Mouse (Mus musculus): ENCODE data around the gene Gnaq. TPM values are rescaled to one million over a fixed set of nuclear protein-coding genes. Genes with fewer than 3 reads are reported as not detected.
"Not testable (repeated sequence)": the region's sequence is repeated elsewhere in the genome, so short reads cannot be mapped to it uniquely, and the experiment has no call there.

Gene Gnaq
- 10 to 100 TPM; 18.3 to 23.3 TPM for polyA plus RNA-seq (2017; shearing (Covaris generic))

DNA sequence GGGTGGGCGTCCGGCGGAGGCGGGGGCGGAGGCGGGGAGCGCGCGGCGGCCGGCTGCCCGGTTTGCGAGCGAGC is at the start of gene Gnaq:
TSS of gene Gnaq (plus strand) at position 41 of the 74 bp plus-strand sequence.
- ATAC-seq = no peak

DNA sequence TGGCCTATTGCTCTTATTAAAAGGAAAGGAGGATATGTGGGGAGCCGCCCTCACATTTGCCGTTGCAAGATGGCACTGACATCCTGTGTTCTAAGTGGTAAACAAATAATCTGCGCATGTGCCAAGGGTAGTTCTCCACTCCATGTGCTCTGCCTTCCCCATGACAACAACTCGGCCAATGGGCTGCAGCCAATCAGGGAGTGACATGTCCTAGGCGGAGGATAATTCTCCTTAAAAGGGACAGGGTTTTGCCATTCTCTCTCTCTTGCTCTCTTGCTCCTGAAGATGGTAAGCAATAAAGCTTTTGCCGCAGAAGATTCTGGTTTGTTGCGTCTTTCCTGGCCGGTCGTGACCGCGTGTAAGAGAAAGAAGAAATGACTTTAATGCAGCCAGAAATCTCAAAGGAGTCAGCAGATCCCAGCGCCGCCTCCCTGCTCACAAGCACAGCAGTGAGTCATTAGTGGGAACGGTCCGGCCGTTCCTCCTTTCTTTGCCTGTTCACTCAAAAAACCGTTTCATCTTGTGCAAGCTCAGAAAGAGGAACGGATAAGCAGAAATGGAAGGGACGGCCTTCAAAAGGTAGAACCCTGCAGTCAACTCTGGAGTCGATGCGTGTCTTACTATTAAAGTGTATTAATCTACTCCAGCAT is 48.5 kb upstream of the Gnaq start:
- ATAC-seq = not testable (repeated sequence)

DNA sequence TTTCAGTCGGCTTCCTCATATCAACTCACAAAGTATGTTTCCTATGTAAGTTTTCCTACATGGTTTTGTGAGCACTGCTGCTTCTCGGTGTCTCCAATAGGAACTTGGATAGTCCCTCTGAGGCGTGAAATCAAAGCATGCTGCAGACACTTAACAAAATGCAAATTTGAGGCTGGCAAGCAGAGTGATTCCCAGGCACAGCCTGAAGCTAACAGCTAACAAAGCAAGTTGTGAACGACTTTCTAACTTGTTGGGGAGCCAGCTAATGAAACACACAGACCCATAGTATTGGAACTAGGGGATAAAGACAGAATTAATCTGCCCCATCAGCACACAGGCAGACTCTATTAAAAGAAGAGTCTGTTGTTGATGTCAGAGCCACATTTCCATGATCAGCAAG is 47.4 kb upstream of the Gnaq start:
- ATAC-seq = no peak

DNA sequence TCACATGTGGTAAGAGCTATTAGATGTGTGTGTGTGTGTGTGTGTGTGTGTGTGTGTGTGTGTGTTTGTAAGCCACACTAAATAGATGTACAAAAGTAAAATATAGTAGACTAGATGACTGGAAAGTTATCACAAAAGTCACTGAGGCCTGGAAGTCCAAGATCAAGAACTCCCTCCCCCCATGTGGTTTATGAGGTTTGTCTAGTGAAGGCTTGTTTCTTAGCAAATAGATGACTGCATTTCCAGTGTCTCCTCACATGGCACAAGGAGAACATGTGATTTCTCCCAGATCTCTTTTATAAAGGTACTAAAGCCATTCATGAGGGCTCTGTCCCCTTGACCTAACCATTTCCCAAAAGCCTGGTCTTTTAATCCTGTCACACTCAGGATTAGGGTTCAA is 46.5 kb upstream of the Gnaq start:
- no peak for ATAC-seq

DNA sequence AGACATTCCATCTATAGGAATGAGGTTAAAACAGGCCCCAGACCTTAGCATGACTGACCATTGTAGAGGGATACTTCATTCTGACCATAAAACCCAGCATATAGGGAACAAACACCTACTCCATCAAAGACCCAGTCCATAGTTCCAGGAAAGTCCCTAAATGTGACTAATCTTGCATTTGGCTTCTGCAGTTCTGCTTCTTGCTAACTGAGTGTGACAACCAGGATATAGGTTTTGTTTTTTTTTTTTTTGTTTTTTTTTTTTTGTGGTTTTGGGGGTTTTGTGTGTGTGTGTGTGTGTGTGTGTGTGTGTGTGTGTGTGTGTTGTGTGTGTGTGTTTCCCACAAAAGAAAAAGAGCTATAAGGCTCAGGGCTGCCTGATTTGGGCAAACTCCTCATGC is 46.0 kb upstream of the Gnaq start:
- no peak for ATAC-seq

DNA sequence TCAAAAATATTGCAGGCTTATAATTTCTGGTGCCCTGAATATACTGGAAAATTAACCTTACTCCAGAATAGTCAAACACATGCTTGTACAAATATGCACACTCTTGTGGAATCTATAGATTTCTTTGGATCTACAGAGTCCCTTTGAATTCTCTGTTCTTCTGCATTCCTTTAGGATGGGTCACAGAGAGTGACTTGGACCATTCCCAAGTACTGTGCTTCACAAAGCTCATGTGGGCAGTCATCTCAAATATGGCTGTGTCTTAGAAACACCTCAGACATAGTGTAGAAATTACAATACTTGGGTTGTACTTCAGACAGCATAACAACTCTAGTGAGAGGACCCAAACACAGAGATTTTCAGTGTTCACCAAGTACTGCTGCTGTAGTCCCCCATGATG is 45.2 kb upstream of the Gnaq start:
- no peak for ATAC-seq

DNA sequence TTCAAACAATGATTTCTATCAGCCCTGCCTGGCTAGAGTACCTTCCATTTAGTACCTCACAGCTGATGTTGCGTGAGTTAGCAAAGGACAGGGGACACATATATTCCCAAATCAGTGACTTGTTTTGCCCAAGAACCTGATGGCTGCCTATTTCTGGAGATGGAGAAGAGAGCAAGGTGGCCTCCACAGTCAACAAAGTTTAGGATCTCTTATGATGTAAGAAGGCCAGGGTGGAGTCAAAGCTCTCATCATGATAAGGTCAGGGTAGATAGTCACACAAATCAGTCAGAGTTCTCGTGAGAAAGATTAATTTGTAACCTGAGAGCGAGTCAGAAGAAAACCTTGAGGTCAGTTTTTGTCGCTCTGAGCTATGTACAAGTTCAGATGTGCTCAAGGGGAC is 39.0 kb upstream of the Gnaq start:
- no peak for ATAC-seq

DNA sequence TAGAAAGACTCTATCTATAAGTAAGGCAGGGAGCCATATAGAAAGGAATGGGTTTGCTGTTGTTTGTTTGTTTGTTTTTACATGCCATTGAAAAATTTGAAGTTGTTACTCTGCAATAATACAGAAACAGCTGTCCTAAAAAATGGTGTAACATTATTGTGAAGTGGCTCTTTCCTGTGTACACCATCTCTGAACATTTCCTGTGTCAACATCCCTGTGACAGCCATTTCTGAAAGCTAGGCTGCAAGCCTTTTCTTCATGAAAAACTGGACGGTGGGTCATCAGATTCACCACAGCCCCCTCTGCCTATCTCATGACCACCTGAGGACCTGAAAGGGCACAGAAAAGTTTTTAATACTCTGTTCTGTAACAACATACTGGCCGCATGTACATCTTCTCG is 22.7 kb upstream of the Gnaq start:
- ATAC-seq = no peak

DNA sequence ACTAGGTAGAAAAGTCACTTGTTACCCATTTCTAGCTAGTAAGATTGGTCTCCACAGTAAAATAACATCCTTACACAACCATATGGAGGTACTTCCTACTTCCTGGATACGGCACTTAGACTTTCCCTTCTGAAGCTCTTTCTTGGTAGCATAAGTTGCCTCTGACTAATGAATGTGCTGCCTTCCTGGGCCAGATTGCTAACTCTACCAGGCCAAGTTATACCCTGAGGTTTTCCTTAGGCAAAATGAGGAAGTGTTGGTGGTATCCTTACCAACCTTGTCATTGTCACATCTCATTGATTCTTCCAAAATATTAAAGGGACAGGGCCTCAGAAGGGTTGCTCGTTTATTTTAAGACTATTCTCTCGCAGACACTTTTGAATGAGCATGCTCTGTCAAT is 22.0 kb upstream of the Gnaq start:
- no peak for ATAC-seq

DNA sequence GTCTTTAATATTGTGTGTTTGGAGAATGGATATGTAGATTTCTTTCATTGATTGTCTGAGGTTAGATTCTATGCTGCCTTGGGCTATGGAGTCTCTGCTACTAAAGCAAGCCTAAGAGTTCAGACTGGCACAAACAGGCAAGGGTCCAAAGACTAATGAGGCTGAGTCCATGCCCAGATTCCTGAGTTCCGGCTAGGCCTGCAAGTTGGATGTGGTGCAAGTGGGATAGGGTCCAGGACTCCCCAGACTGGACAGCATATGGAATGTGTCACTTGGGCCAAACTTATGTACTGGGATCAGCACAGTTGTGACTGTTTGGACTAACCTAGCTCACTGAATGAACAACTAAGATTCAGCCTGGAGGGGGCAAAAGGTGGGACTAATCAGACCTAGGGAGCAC is 19.3 kb upstream of the Gnaq start:
- no peak for ATAC-seq

DNA sequence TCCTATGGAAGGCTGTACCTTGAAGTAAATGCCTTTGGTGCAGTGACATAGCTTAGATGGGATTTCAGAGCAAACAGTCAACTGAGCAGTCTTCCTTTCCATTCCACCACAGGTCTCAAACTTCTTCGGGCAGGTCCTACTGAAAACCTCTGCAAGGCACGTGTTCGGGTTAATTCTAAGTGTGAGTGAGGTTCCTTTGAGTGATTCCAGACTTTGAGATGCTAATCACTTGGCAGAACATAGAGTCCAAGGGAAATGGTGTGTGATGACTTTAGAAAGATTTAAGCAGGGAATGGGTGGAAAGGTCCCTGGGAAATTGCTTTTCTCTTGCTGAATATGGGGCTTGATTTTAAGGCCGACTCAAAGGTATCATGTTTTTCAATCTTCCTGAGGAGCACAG is 14.2 kb upstream of the Gnaq start:
- ATAC-seq = no peak

DNA sequence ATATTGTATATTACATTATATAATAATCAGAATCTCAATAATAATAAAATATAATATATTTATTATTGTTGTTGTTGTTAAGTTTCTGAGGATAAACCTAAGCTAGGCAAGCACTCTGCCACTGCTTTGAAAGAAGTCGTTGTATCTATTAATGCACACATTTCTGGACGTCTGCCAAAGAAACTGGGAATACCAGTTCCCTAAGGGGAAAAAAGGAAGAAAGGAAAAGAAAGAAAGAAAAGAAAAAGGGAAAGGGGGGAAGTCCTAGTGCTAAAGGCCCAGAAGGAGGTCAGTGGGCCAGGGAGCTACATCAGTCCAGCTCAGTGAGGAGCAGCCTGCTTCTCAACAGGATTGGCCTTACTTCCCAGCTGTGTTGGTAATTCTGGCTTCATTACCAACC is 11.3 kb upstream of the Gnaq start:
- ATAC-seq = no peak

DNA sequence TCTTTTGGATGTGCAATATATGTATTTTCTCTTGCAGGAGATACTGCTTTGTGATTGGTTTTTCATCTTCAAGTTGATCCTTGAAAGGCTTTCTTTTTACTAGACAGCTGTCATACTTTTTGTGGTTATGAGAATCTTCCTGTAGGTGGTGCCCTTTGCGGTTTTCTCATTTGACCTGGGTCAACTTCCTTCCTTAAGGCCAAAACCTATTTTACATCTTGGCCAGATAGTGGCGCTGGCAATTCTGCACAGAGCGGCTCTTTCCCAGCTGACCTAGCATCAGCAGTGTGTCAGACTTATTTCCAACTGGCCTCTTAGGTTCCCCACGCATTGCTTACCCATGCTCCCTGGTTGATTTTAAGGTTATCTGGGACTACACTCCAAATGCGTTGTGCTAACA is 3.9 kb upstream of the Gnaq start:
- no peak for ATAC-seq

DNA sequence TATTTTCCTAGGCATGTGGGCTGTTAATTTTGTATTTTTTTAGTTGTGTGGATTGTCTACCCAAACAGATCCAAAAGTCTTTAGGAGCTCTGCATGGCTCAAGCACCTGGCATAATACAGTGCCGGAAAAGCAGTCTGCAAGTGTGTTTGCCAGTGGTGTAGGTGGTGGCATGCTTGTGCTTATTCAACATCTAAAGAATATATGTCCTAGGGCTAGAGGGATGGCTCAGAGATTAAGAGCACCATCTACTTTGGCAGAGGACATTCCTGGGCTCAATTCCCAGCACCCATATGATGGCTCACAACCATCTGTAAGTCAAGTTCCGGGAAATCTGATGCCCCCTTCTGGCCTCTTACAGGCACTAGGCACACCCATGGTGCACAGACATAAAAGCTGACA is 3.5 kb upstream of the Gnaq start:
- ATAC-seq = no peak

DNA sequence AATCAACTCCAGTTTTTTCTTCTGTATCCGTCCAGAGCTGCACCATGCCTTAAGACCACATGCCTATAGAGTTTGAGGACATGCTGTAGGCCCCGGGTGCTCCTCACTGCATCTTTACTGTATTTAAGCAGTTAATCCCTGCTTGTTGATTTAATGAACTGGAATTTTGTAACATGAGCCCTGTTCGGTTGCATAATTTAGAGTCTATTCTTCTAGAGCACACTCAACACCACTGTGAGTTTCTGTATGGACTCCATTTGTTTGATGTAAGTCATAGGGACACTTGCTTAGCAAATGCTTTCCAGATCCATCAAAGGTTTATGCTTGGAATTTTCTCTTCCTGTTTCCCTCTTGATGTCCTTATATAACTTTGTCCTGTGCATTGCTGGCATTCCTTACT is 2.2 kb upstream of the Gnaq start:
- ATAC-seq = no peak

DNA sequence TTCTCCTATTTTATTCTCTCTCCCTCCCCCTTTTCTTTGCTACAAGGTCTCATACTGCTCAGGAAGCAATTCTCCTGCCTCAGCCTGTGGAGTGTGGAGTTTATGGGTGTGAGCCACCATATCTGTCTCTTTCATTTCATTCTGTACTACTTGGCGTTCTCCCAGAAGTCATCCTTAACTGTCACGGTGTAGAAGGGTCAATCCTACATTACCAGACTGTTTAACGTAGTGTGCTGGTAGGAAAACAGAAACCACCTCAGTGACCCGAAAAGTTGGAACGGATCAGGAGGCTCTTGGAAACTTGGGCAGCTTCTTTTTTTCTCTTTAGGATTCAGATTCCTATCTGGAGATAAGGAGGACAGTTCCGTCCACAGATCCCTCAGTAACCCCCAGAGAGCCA is 800 bp upstream of the Gnaq start:
- ATAC-seq = no peak

DNA sequence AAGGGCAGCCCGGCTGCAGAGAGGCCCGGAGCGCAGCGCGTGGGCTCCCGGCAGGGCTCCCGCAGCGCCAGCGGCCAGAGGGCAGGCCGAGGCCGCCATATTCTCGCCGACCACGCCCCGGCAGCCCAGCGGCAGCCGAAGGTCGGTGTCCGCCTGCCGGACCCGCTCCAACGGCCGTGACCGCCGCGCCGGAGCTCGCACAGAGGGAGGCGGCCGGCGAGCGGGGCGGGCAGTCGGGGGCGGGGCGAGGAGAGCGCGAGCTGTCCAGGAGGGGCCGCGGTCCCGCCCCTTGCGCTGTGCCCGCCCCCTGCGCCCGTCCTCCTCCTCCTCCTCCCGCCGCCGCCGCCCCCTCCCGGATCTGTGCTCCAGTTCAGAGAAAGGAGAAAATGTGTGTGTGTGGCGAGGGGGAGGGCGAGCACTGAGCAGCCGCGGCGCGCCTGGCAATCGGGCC is 266 bp upstream of the Gnaq start:
- peak; percentile 49 for ATAC-seq

DNA sequence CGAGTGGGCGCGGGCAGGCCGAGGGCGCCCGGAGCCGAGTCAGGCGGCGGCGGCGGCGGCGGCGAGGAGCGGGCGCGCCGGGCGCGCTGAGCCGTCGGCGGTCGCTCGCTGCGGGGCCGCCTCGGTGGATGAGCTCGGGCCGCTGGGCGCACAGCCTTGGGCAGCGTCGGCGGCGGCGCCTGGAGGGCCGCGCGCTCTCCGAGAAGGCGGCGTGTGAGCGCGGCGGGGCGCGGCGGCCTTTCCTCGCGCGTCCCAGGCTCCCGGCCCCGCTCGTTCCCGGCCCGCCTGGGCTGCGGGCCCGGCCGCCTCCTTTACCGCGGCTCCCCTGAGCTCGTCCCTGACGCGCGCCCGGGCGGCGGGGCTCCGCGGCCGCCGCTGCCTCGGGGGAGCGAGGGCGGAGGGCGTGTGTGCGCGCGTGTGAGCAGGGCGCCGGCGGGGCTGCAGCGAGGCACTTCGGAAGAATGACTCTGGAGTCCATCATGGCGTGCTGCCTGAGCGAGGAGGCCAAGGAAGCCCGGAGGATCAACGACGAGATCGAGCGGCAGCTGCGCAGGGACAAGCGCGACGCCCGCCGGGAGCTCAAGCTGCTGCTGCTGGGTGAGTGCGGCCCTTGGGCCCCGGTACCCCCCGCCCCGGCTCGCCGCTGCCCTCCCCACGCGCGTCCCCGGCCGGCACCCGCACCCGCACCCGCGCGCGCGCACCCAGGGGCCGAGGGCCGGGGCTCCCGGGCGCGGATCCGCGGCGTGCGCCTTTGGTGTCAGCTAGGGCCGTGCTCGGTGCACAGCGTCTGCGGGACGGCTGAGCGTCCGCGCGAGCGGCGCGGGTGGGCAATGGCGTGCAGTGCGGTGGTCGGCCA is 462 bp downstream of the Gnaq start:
- ATAC-seq = peak; percentile 43

DNA sequence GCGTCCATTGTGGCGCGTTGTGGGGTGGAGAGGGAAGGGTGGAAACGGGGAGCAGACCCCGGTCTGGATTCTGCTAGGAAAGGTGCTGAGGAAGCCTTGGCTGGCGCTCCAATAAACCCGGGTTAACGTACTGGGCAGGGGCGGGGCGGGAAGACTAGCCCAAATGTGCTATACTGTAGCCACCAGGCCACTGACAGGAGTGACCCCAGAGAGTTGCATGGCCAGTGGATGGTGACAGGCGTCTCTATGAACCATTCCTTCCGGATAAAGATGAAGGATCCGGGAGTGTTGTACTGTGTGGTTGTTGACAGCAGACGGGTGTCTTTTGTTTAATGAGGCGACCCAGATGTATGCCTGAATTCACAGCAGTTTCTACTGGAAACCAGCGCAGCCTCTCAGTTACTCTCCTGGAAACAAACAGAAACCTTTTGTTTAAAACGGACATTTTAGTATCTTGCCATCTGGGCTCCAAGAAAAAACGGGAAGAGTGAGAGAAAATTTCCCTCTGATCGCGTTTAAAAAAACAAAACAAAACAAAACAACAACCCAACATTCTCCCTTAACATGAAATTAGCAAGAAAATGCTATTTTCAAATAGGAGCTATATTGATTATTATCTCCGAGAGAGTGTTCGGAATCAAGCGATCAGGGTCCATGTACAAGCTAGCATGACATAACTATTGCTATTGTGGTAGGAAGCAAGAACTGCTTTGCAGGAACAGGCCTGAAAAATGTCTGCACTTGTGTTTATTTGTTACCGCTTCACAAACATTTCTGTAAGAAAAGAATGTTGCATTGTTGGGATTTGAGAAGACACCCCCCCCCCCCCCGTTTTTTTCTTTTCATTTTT is 1.3 kb downstream of the Gnaq start:
- no peak for ATAC-seq

DNA sequence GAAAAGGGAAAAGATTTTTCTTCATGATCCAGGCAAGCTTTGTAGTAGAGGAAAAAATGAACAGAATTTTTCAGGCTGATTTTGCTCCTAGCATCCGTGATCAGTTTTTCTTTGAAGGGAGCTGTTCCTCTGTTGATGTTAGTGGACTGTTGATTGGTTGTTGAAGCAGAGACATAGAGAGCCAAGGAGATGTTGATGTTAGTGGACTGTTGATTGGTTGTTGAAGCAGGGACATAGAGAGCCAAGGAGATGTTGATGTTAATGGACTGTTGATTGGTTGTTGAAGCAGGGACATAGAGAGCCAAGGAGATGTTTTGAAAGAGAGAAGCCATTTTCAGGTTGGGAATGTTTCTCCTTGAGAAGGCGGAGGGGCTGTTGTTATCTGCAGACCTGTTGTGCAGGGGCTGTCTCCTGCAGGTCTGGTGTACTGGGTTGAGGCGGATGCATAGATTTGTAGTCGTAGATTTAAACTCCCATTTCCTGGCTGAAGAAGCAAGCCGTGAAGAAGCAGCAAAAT is 5.5 kb downstream of the Gnaq start:
- ATAC-seq = no peak

DNA sequence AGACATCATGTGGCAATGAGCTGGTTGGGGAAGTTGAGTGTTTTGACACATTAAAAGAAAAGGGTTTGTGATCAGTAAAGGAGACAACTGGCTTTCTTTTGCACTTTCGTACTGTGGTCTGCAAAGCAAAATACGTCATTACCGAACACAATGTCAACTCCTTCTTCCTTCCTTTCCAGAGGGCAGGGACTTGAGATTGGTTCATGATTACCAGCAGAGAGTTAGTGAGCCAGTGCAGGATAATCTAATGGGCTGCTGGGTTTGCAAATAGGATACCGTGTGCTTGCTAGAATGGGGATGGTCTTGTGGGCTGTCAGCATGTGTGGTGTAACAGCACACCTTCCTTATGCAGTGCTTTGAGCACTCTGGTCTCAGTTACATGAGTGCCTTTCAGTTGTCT is 8.1 kb downstream of the Gnaq start:
- peak; percentile 23 for ATAC-seq

DNA sequence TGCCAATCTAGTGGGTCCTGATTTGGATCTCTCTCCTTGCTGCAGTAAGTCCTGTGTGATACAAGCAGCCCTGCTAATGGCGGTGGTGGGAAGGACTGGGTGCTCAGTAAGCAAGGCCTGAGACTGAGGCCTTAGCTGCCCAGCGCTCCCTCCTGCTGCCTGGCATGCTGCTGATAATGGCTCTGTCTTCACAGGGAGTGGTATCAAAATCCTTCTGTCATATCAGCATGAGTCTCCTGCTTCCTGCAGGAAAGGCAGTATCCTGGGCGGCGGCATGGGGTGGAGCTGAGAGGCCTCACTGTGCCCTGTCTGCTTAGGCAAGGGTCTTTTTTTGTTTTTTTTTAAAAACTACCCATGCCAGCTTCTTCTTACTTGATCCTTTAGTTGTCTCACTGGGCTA is 9.2 kb downstream of the Gnaq start:
- ATAC-seq = no peak

DNA sequence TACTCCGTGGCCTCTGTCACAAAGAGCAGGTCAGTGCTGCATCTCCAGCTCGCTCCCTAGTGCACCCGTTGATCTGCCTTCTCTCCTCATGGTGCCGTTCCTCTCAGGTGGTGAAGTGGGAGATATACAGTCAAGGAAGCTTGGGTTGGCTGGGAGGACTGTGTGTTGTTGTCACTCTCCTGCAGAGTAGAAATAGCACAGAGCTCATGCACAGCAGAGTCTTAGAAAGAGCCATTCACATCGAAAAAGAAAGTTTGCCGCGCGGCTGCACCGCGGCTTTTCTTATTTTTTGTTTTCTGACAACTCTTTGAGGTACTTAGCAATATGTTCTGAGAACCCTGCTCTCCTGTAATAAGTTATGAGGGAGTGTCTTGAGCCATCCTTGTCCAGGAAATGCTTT is 10.4 kb downstream of the Gnaq start:
- no peak for ATAC-seq

DNA sequence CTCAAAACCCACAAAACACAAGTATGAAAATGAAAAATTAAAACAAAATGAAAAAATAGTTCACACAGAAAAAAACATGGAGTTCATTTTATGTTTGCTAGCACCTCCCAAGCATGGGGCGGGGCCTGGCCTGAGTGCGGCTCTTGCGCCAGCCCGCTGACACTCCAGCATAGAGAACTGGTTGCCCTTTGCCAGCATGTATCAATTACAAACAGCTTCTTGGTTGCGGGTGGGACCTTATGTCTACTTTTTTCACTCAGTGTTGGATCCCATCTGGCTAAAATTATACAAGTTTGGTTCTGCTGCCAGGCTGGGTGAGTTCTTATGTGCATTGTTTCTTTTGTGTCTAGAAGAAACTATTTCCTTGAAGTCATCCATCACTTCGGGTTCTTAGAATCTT is 14.8 kb downstream of the Gnaq start:
- ATAC-seq = no peak

Measured in activated CD4-positive, CD25-positive, alpha-beta regulatory T cell, adult 4 months (primary cell).